Mouse (Mus musculus): ENCODE measurements around the gene Pmpca. TPM values are rescaled to one million over a fixed set of nuclear protein-coding genes. Genes with fewer than 3 reads are reported as not detected.

The Pmpca gene
- total RNA-seq (2023) = 81.4 to 89.8 TPM (median 85.5 TPM) in 4 replicates

DNA sequence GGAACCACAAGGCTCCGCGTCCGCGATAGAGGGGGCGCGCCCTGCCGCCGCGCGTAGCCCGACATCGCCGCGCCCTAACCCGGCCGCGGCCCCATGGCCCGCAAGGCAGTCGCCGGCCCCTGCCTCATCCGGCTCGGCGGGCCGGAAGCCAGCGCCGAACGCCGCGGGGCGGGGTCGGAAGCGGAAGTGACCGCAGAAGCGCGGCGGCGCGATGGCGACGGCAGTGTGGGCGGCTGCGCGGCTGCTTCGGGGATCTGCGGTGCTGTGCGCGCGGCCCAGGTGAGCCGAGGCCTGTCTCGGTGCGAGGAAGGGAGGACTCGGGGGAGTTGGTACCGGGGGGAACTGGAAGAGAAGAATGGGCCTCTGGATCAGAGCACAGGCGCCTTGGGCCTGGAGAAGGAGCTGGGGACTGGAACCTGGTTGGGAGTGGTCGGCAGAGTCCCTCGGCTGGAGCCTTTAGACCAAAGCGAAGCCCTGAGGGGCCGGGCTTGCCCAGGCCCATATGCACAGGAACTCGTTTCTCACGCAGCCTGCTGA, at the start of gene Pmpca, which contains the start of gene Entr1:
Gene Pmpca (plus strand): TSS at position 186 of the 537 bp plus-strand sequence.
Gene Entr1 (minus strand): TSS at position 163 of the 537 bp plus-strand sequence.

GRCm38 (mm10) chr2:26351358-26352290, 37.5 kb upstream of the Pmpca start, which contains the start of gene Dnlz:
TSS of gene Dnlz (minus strand) at chr2:26352110.

DNA sequence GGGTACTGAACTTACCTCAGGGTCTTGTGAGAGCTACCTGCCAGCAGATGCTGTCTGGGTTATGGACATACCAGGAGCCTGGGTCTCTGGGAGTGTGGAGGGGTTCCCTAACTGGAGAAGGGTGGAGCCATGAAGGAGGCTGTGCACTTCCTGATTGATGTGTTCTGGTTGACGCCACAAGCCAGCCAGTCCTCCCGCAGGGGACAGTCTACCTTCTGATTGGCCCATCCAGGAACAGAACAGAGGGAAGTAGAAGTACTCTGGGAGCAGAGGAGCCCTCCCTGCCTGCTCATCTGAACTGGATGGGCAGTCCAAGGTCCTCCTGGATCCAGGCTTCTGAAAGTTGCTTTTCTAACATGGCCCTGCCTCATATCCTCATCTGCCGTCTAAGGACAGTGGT, 28.4 kb upstream of the Pmpca start, which contains the start of gene Card9:
Gene Card9 (minus strand): TSS at position 147 of the 400 bp plus-strand sequence.

GRCm38 (mm10) chr2:26380131-26380771, 8.9 kb upstream of the Pmpca start, which contains the start of gene Snapc4:
TSS of gene Snapc4 (minus strand) at chr2:26380653.

GRCm38 (mm10) chr2:26408515-26409356, 19.6 kb downstream of the Pmpca start, which contains the start of gene Inpp5e:
TSS of gene Inpp5e (minus strand) at chr2:26409203.

GRCm38 (mm10) chr2:26444946-26445665, 56.0 kb downstream of the Pmpca start, which contains the start of gene Sec16a:
TSS of gene Sec16a (minus strand) at chr2:26445216.

Other genes starting within 250 kb of the Pmpca start
- gene Lhx3, start 181.1 kb upstream of the Pmpca start, total RNA-seq (2023) = not detected in 4 replicates
- 7.5 to 8.7 TPM (median 8.3 TPM) in 4 replicates for gene Qsox2, start 151.8 kb upstream of the Pmpca start, total RNA-seq (2023)
- gene Ccdc187, start 94.8 kb upstream of the Pmpca start, total RNA-seq (2023) = not detected in 4 replicates
- gene Gpsm1, start 73.8 kb upstream of the Pmpca start, total RNA-seq (2023) = 25.3 to 37.7 TPM (median 35.4 TPM) in 4 replicates
- gene Dnlz, start 37.2 kb upstream of the Pmpca start, total RNA-seq (2023) = 7.3 to 10.1 TPM (median 8.8 TPM) in 4 replicates
- gene Card9, start 28.4 kb upstream of the Pmpca start, total RNA-seq (2023) = 0.85 TPM in 1 of 4 replicates, not detected in the others
- 104 to 118 TPM (median 114 TPM) in 4 replicates for gene Snapc4, start 8.7 kb upstream of the Pmpca start, total RNA-seq (2023)
- 115 to 127 TPM (median 119 TPM) in 4 replicates for gene Entr1, start within 50 bp of the Pmpca start, total RNA-seq (2023)
- 28.5 to 37.9 TPM (median 33.8 TPM) in 4 replicates for gene Inpp5e, start 19.9 kb downstream of the Pmpca start, total RNA-seq (2023)
- gene Sec16a, start 55.9 kb downstream of the Pmpca start, total RNA-seq (2023) = 84.8 to 109 TPM (median 93.3 TPM) in 4 replicates
- 24.4 to 28.2 TPM (median 25.5 TPM) in 4 replicates for gene Notch1, start 127.3 kb downstream of the Pmpca start, total RNA-seq (2023)
- gene Egfl7, start 190.7 kb downstream of the Pmpca start, total RNA-seq (2023) = 1.4 to 2.6 TPM (median 2.5 TPM) in 3 of 4 replicates, not detected in the other
- gene Gm20532, start 197.3 kb downstream of the Pmpca start, total RNA-seq (2023) = not detected in 4 replicates
- gene Agpat2, start 215.1 kb downstream of the Pmpca start, total RNA-seq (2023) = 20.3 to 25.0 TPM (median 20.7 TPM) in 4 replicates
- gene Fam69b, start 239.1 kb downstream of the Pmpca start, total RNA-seq (2023) = 3.5 to 5.5 TPM (median 4.9 TPM) in 4 replicates

Measured in B cell, adult 62 days (primary cell).